Mouse (Mus musculus) ovary, postnatal 14 days (tissue): Measurements from ENCODE around the gene Car2.

Experiments used
- DNase-seq: peaks from one replicate; pipeline ENCODE4 v3.0.0; 2022; ENCODE audit warnings: low spot score

Car2 gene

GRCm38 (mm10) chr3:14886102-14887098 lies at the start of gene Car2:
Gene Car2, plus strand, starts transcription at chr3:14886273.
- DNase-seq, result peak; percentile 64

- no peak for DNase-seq
Measured at GRCm38 (mm10) chr3:14838936-14839335, 47.1 kb upstream of the Car2 start.

GRCm38 (mm10) chr3:14839466-14840118 lies 46.5 kb upstream of the Car2 start:
- DNase-seq, result no peak

GRCm38 (mm10) chr3:14848587-14849254 lies 37.4 kb upstream of the Car2 start:
- DNase-seq, result no peak

GRCm38 (mm10) chr3:14853966-14854365 lies 32.1 kb upstream of the Car2 start:
- DNase-seq, result no peak

- no peak for DNase-seq
Measured at GRCm38 (mm10) chr3:14854446-14854845, 31.6 kb upstream of the Car2 start.

- DNase-seq, result no peak
Measured at GRCm38 (mm10) chr3:14857874-14858273, 28.2 kb upstream of the Car2 start.

- no peak for DNase-seq
Measured at GRCm38 (mm10) chr3:14860291-14860690, 25.8 kb upstream of the Car2 start.

GRCm38 (mm10) chr3:14861165-14861564 lies 24.9 kb upstream of the Car2 start:
- no peak for DNase-seq

GRCm38 (mm10) chr3:14861787-14862186 lies 24.3 kb upstream of the Car2 start:
- DNase-seq, result no peak

- DNase-seq, result no peak
Measured at GRCm38 (mm10) chr3:14862654-14863021, 23.4 kb upstream of the Car2 start.

- no peak for DNase-seq
Measured at GRCm38 (mm10) chr3:14863022-14863711, 22.9 kb upstream of the Car2 start, which contains the start of gene Car3. Gene Car3, plus strand, starts transcription at chr3:14863512.

- no peak for DNase-seq
Measured at GRCm38 (mm10) chr3:14863922-14864321, 22.2 kb upstream of the Car2 start.

GRCm38 (mm10) chr3:14865941-14866340 lies 20.1 kb upstream of the Car2 start:
- no peak for DNase-seq

GRCm38 (mm10) chr3:14869779-14870178 lies 16.3 kb upstream of the Car2 start:
- DNase-seq, result peak; percentile 54

GRCm38 (mm10) chr3:14870528-14870927 lies 15.5 kb upstream of the Car2 start:
- DNase-seq, result no peak

GRCm38 (mm10) chr3:14871386-14871785 lies 14.7 kb upstream of the Car2 start:
- no peak for DNase-seq

- DNase-seq, result no peak
Measured at GRCm38 (mm10) chr3:14874402-14875040, 11.6 kb upstream of the Car2 start.

- DNase-seq, result no peak
Measured at GRCm38 (mm10) chr3:14876325-14876918, 9.7 kb upstream of the Car2 start.

- no peak for DNase-seq
Measured at GRCm38 (mm10) chr3:14877251-14877909, 8.7 kb upstream of the Car2 start.
